Mouse (Mus musculus) left cerebral cortex, postnatal 10 days (tissue): ENCODE measurements at regions not wholly inside any gene's neighbourhood (a gene's known extent, or its start where the extent isn't known, plus 50 kb on each side); places are given as distances from the start of the nearest gene placed in this dataset.

Source experiments
- DNase-seq, 2 experiments: peaks; one replicate each; pipeline ENCODE4 v3.0.0; 2021 to 2022; ENCODE audit warnings: low spot score in 2 of 2, mixed read lengths in 1 of 2; ENCODE audit errors: extremely low spot score in 1 of 2
- intact Hi-C: fragments of 180-260 bp; cut with DNase I; formaldehyde crosslinking; loops from one replicate; pipeline ENCODE4 v1.15.1; 2025

GRCm38 (mm10) chr3:33498645-33499044 is 301.0 kb upstream of the Ttc14 start:
- no peak for DNase-seq
- intact Hi-C loops: no loop called here

GRCm38 (mm10) chr3:33508277-33508676 is 291.4 kb upstream of the Ttc14 start:
- intact Hi-C loops: no loop called here
- no peak for DNase-seq

GRCm38 (mm10) chr3:33544161-33544560 is 255.5 kb upstream of the Ttc14 start:
- DNase-seq: no peak
- intact Hi-C loops: no loop called here

GRCm38 (mm10) chr3:33562670-33563360 is 236.8 kb upstream of the Ttc14 start:
- intact Hi-C loops: no loop called here
- DNase-seq: peak in 1 of 2 experiments; percentile 15

GRCm38 (mm10) chr3:33580599-33580998 is 219.0 kb upstream of the Ttc14 start:
- intact Hi-C loops: no loop called here
- no peak for DNase-seq

GRCm38 (mm10) chr3:33614206-33614605 is 185.4 kb upstream of the Ttc14 start:
- no peak for DNase-seq
- intact Hi-C loops: no loop called here

- intact Hi-C loops: no loop called here
Measured at GRCm38 (mm10) chr3:33616871-33617270, 182.8 kb upstream of the Ttc14 start.

GRCm38 (mm10) chr3:33632928-33633514 is 166.6 kb upstream of the Ttc14 start:
- intact Hi-C loops: no loop called here
- DNase-seq: no peak

More at GRCm38 (mm10) chr3:33616871-33617270, 182.8 kb upstream of the Ttc14 start:
- DNase-seq: no peak

GRCm38 (mm10) chr3:33658597-33658996 is 141.0 kb upstream of the Ttc14 start:
- peak in 1 of 2 experiments; percentile 7 for DNase-seq

More at GRCm38 (mm10) chr3:33658597-33658996, 141.0 kb upstream of the Ttc14 start:
- intact Hi-C loops: no loop called here
